Mouse (Mus musculus) ES-E14 (cell line): ENCODE measurements at regions not wholly inside any gene's neighbourhood (a gene's known extent, or its start where the extent isn't known, plus 50 kb on each side); places are given as distances from the start of the nearest gene placed in this dataset.

Source experiments
- CHD2 ChIP-seq: IDR thresholded peaks from 2 replicates; pipeline ENCODE4 v1.6.1; 2014; ENCODE audit warnings: mild to moderate bottlenecking, low read depth, low read length, inconsistent platforms
- MAFK ChIP-seq: IDR thresholded peaks from 2 replicates; pipeline ENCODE4 v1.6.1; 2014; ENCODE audit warnings: mild to moderate bottlenecking, low read depth, low read length, inconsistent platforms; ENCODE audit not compliant: insufficient read depth
- ZC3H11A ChIP-seq: IDR thresholded peaks from 2 replicates; pipeline ENCODE4 v1.6.1; 2012; ENCODE audit warnings: low read depth, mild to moderate bottlenecking, inconsistent platforms, low read length, borderline replicate concordance
- ZNF384 ChIP-seq: IDR thresholded peaks from 2 replicates; pipeline ENCODE4 v1.6.1; 2012; ENCODE audit warnings: low read depth, low read length, inconsistent platforms

GRCm38 (mm10) chr11:16589085-16589680 lies 80.9 kb upstream of the Sec61g start:
- TF ChIP-seq ZC3H11A = no peak
- no peak for TF ChIP-seq CHD2
- no peak for TF ChIP-seq ZNF384
- no peak for TF ChIP-seq MAFK
